Mouse (Mus musculus): ENCODE measurements at regions not wholly inside any gene's neighbourhood (a gene's known extent, or its start where the extent isn't known, plus 50 kb on each side); places are given as distances from the start of the nearest gene placed in this dataset.

- DNase-seq: peak; percentile 56 to 74
Observed at GRCm38 (mm10) chr14:105397467-105397866, 139.1 kb downstream of the Ndfip2 start.

- DNase-seq: no peak
Observed at GRCm38 (mm10) chr14:105392079-105392813, 133.9 kb downstream of the Ndfip2 start.

- DNase-seq: no peak
Observed at GRCm38 (mm10) chr14:105391430-105391829, 133.1 kb downstream of the Ndfip2 start.

GRCm38 (mm10) chr14:105385119-105385518, 126.7 kb downstream of the Ndfip2 start:
- DNase-seq: no peak

- DNase-seq: no peak
Observed at GRCm38 (mm10) chr14:105383382-105383781, 125.0 kb downstream of the Ndfip2 start.

GRCm38 (mm10) chr14:105380101-105380500, 121.7 kb downstream of the Ndfip2 start:
- DNase-seq: peak in 1 of 2 experiments; percentile 5

- DNase-seq: no peak
Observed at GRCm38 (mm10) chr14:105377770-105378169, 119.4 kb downstream of the Ndfip2 start.

GRCm38 (mm10) chr14:105377035-105377621, 118.8 kb downstream of the Ndfip2 start:
- no peak for DNase-seq

GRCm38 (mm10) chr14:105369637-105370435, 111.5 kb downstream of the Ndfip2 start:
- peak; percentile 7 to 17 for DNase-seq

- DNase-seq: no peak
Observed at GRCm38 (mm10) chr14:105360530-105360929, 102.2 kb downstream of the Ndfip2 start.

GRCm38 (mm10) chr14:105359829-105360228, 101.5 kb downstream of the Ndfip2 start:
- no peak for DNase-seq

Data from kidney, adult 8-10 months (tissue).